Mouse (Mus musculus): ENCODE measurements around the gene Cluh. TPM values are rescaled to one million over a fixed set of nuclear protein-coding genes. Genes with fewer than 3 reads are reported as not detected.

Gene Cluh
- total and polyA plus RNA-seq, 3 experiments, result 63.1 to 151 (median 86.4) TPM

- Histone ChIP-seq H3K27ac (ENCODE audit: insufficient read depth, low read depth) (no peak overlapping the region), H3K27me3 (replicated peaks) (no peaks in the 10 kb centered on the region), H3K79me2 (replicated peaks; ENCODE audit: control insufficient read depth, extremely low read depth, insufficient read depth, poor library complexity, severe bottlenecking) (no peaks in the 10 kb centered on the region), H3K9me3 (replicated peaks; ENCODE audit: low read length) (no peaks in the 10 kb centered on the region), H3K36me3 (replicated peaks in 1 of 2; ENCODE audit: control insufficient read depth in 1 of 2, insufficient read depth in 1 of 2, low read length in 1 of 2) (peaks cover 91 to 99% of the 10 kb centered on the region in 2 experiments), H3K9ac (ENCODE audit: insufficient read depth, low read depth) (no peak overlapping the region), H3K4me2 (ENCODE audit: insufficient read depth, low read depth, poor library complexity, severe bottlenecking) (no peak overlapping the region), H3K4me1 (ENCODE audit: control insufficient read depth in 1 of 2, insufficient read depth in 2 of 2) (no peaks in the 10 kb centered on the region), H3K4me3 (replicated peaks in 1 of 3; ENCODE audit: low read depth in 2 of 3, low read length in 2 of 3, poor library complexity in 1 of 3) (no peak overlapping the region)
- TF ChIP-seq KAT2A (IDR thresholded peaks at IDR 0.05; ENCODE audit: insufficient replicate concordance, low read length), result no peak
- TF ChIP-seq MAZ (IDR thresholded peaks at IDR 0.05; ENCODE audit: low read depth, low read length), result no peak
- no peak for TF ChIP-seq GABPA (IDR thresholded peaks at IDR 0.05; ENCODE audit: insufficient replicate concordance, low read depth, low read length)
- no peak; the same call in 1 of the 2 replicates for TF ChIP-seq POLR2A (IDR thresholded peaks at IDR 0.05; ENCODE audit: low read depth, low read length)
- no peak for TF ChIP-seq MEF2A (IDR thresholded peaks at IDR 0.05; ENCODE audit: borderline replicate concordance, low read depth, low read length)
- no peak for DNase-seq (ENCODE audit: extremely low read depth)
- dilution Hi-C loops (cut with MboI; ENCODE audit: extremely low pct_ligation_motif_present, extremely low pct_unique_long_range_greater_than_20kb, low sequenced_read_pairs) (no loop called here), in situ Hi-C loops (cut with MboI; ENCODE audit: low pct_ligation_motif_present, low pct_unique_long_range_greater_than_20kb, low sequenced_read_pairs) (no loop called here)
Observed at GRCm38 (mm10) chr11:74664906-74665305, 15.6 kb downstream of the Cluh start.

DNA sequence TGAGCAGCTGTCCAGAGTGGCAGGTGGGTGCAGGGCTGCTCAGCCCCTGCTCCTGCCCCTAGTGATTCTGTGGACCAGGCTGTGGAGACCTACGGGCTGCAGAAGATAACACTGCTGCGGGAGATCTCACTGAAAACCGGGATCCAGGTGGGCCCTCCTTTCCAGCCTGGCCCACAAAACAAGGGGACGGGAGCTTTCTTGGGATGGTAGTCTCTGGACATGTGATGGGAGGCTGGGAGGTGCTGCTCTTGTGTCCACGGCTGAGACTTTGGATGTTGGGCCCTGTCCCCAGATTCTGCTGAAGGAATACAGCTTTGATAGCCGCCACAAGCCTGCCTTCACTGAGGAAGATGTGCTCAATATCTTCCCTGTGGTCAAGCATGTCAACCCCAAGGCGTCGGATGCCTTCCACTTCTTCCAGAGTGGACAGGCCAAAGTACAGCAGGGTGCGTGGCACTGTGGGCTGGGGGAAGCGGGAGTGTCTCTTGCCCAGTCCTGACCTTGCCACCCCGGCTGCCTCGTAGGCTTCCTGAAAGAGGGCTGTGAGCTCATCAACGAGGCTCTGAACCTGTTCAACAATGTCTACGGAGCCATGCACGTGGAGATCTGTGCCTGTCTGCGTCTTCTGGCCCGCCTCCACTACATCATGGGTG, 16.5 kb downstream of the Cluh start:
- in situ Hi-C loops (cut with MboI; ENCODE audit: low pct_ligation_motif_present, low pct_unique_long_range_greater_than_20kb, low sequenced_read_pairs), result no loop called here
- Histone ChIP-seq H3K4me2 (ENCODE audit: insufficient read depth, low read depth, poor library complexity, severe bottlenecking) (no peak overlapping the region), H3K27ac (ENCODE audit: insufficient read depth, low read depth) (no peak overlapping the region), H3K27me3 (replicated peaks) (no peaks in the 10 kb centered on the region), H3K79me2 (replicated peaks; ENCODE audit: control insufficient read depth, extremely low read depth, insufficient read depth, poor library complexity, severe bottlenecking) (no peaks in the 10 kb centered on the region), H3K9me3 (replicated peaks; ENCODE audit: low read length) (no peaks in the 10 kb centered on the region), H3K4me3 (replicated peaks in 1 of 3; ENCODE audit: low read depth in 2 of 3, low read length in 2 of 3, poor library complexity in 1 of 3) (no peak overlapping the region), H3K9ac (ENCODE audit: insufficient read depth, low read depth) (no peak overlapping the region), H3K4me1 (ENCODE audit: control insufficient read depth in 1 of 2, insufficient read depth in 2 of 2) (no peaks in the 10 kb centered on the region), H3K36me3 (replicated peaks in 1 of 2; ENCODE audit: control insufficient read depth in 1 of 2, insufficient read depth in 1 of 2, low read length in 1 of 2) (peaks cover 91 to 99% of the 10 kb centered on the region in 2 experiments)
- dilution Hi-C loops (cut with MboI; ENCODE audit: extremely low pct_ligation_motif_present, extremely low pct_unique_long_range_greater_than_20kb, low sequenced_read_pairs), result no loop called here
- DNase-seq (ENCODE audit: extremely low read depth), result no peak
- TF ChIP-seq SIN3A (IDR thresholded peaks at IDR 0.05; ENCODE audit: low read length) (no peak), GABPA (IDR thresholded peaks at IDR 0.05; ENCODE audit: insufficient replicate concordance, low read depth, low read length) (no peak), MXI1 (IDR thresholded peaks at IDR 0.05; ENCODE audit: low read depth, low read length) (no peak), MAZ (IDR thresholded peaks at IDR 0.05; ENCODE audit: low read depth, low read length) (no peak), MEF2A (IDR thresholded peaks at IDR 0.05; ENCODE audit: borderline replicate concordance, low read depth, low read length) (no peak), CHD2 (IDR thresholded peaks at IDR 0.05; ENCODE audit: low read length) (no peak), CHD1 (IDR thresholded peaks at IDR 0.05; ENCODE audit: low read depth, low read length) (no peak), JUND (conservative IDR thresholded peaks at IDR 0.05; ENCODE audit: low read depth, low read length) (no peak), USF2 (conservative IDR thresholded peaks at IDR 0.05; ENCODE audit: low read depth, low read length) (no peak), MYC (IDR thresholded peaks at IDR 0.05; ENCODE audit: low read depth, low read length) (no peak)

DNA sequence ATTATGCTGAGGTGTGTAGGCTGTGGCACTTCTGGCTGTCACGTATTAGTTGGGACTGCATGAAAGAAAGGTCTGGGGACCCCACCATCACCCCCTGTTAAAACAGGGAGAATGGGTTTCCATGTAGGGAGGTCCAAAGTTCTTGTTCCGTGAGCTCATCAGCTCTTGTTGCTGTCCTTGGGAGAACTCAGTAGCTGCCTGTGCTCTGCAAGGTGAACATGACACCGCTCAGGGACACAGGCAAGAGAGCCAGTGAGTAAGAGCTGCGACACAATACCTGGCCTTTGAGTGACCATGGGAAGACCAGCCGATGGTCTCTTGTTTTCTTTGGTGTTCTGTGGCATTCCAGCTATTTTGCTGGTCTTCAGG, 17.0 kb downstream of the Cluh start:
- dilution Hi-C loops (cut with MboI; ENCODE audit: extremely low pct_ligation_motif_present, extremely low pct_unique_long_range_greater_than_20kb, low sequenced_read_pairs), result no loop called here
- no peaks in the 10 kb centered on the region for H3K4me1 ChIP-seq (ENCODE audit: control insufficient read depth in 1 of 2, insufficient read depth in 2 of 2)
- no peak overlapping the region for H3K9ac ChIP-seq (ENCODE audit: insufficient read depth, low read depth)
- H3K9me3 ChIP-seq (replicated peaks; ENCODE audit: low read length), result no peaks in the 10 kb centered on the region
- no peak overlapping the region for H3K27ac ChIP-seq (ENCODE audit: insufficient read depth, low read depth)
- TF ChIP-seq HCFC1 (IDR thresholded peaks at IDR 0.05; ENCODE audit: low read depth, low read length) (no peak), MAFK (IDR thresholded peaks at IDR 0.05; ENCODE audit: insufficient replicate concordance, low read length) (no peak), SIN3A (IDR thresholded peaks at IDR 0.05; ENCODE audit: low read length) (no peak), MAZ (IDR thresholded peaks at IDR 0.05; ENCODE audit: low read depth, low read length) (no peak), ZMIZ1 (IDR thresholded peaks at IDR 0.05; ENCODE audit: low read depth, low read length) (no peak), E2F4 (IDR thresholded peaks at IDR 0.05; ENCODE audit: insufficient replicate concordance, low read depth, low read length) (no peak), NRF1 (IDR thresholded peaks at IDR 0.05; ENCODE audit: low read depth, low read length) (no peak), TCF12 (IDR thresholded peaks at IDR 0.05; ENCODE audit: low read depth, low read length) (no peak), ETS1 (conservative IDR thresholded peaks at IDR 0.05; ENCODE audit: low read depth, low read length) (no peak), BHLHE40 (IDR thresholded peaks at IDR 0.05; ENCODE audit: low read depth, low read length) (no peak), IRF4 (IDR thresholded peaks at IDR 0.05; ENCODE audit: low read depth, low read length) (no peak), CHD1 (IDR thresholded peaks at IDR 0.05; ENCODE audit: low read depth, low read length) (no peak), TBP (conservative IDR thresholded peaks at IDR 0.05; ENCODE audit: low read depth, low read length) (no peak)
- no peak for DNase-seq (ENCODE audit: extremely low read depth)
- H3K27me3 ChIP-seq (replicated peaks), result no peaks in the 10 kb centered on the region
- H3K4me2 ChIP-seq (ENCODE audit: insufficient read depth, low read depth, poor library complexity, severe bottlenecking), result no peak overlapping the region
- no peak overlapping the region for H3K4me3 ChIP-seq (replicated peaks in 1 of 3; ENCODE audit: low read depth in 2 of 3, low read length in 2 of 3, poor library complexity in 1 of 3)
- H3K79me2 ChIP-seq (replicated peaks; ENCODE audit: control insufficient read depth, extremely low read depth, insufficient read depth, poor library complexity, severe bottlenecking), result no peaks in the 10 kb centered on the region
- in situ Hi-C loops (cut with MboI; ENCODE audit: low pct_ligation_motif_present, low pct_unique_long_range_greater_than_20kb, low sequenced_read_pairs), result no loop called here
- peaks cover 87 to 99% of the 10 kb centered on the region in 2 experiments for H3K36me3 ChIP-seq (replicated peaks in 1 of 2; ENCODE audit: control insufficient read depth in 1 of 2, insufficient read depth in 1 of 2, low read length in 1 of 2)

Measured in CH12.LX (cell line).